Comparison of ENCODE assay signal across 16 mouse cellular contexts in genomic region chr15:11210976-11211375, GRCm38 (mm10).
DNase-seq lines count a peak whose midpoint lies in the region; ATAC-seq lines count a peak whose summit lies in the region.
"Had no signal": no experiment of that assay in that cellular context is flagged by ENCODE, and none has a peak within 500 bp of the region (broad histone marks: within the 10 kb centered on the region; RNA-seq: fewer than 3 reads in every experiment).

No protein-coding gene starts in this region.

- H3K27ac ChIP-seq in midbrain, embryonic 10.5 days (replicated peaks), result no peak overlapping the region
- no peak overlapping the region for H3K27ac ChIP-seq in midbrain, embryonic 15.5 days
- H3K27ac ChIP-seq: heart, embryonic 10.5 days; intestine, embryonic 15.5 days had no signal

- peak; percentile 30 for DNase-seq in midbrain, embryonic 10.5 days (ENCODE audit: low spot score)
- DNase-seq in embryo, embryonic 9.5 days (ENCODE audit: extremely low spot score), result peak; percentile 41
- DNase-seq in hindlimb bud, embryonic 11.5 days (ENCODE audit: extremely low spot score, low read depth, low spot score), result peak; percentile 24
- peak; percentile 6 for DNase-seq in yolk sac, embryonic 10.5 days (ENCODE audit: low spot score)
- DNase-seq in spleen, adult 18-20 months, result no peak
- DNase-seq: cerebellum, adult 2 months; kidney, postnatal 25 days; right cerebral cortex, postnatal 4 days; thymus, postnatal 25 days had no signal

- no peak overlapping the region for H3K9ac ChIP-seq in midbrain, embryonic 15.5 days
- H3K9ac ChIP-seq: intestine, embryonic 15.5 days had no signal

- H3K4me2 ChIP-seq in midbrain, embryonic 15.5 days, result no peak overlapping the region
- H3K4me2 ChIP-seq: intestine, embryonic 15.5 days; liver, embryonic 11.5 days had no signal

- H3K36me3 ChIP-seq in midbrain, embryonic 10.5 days, result no peaks in the 10 kb centered on the region
- no peaks in the 10 kb centered on the region for H3K36me3 ChIP-seq in midbrain, embryonic 15.5 days (replicated peaks)
- H3K36me3 ChIP-seq: heart, embryonic 10.5 days; intestine, embryonic 15.5 days had no signal

- H3K4me1 ChIP-seq in midbrain, embryonic 10.5 days, result no peaks in the 10 kb centered on the region
- no peaks in the 10 kb centered on the region for H3K4me1 ChIP-seq in midbrain, embryonic 15.5 days
- H3K4me1 ChIP-seq: heart, embryonic 10.5 days; intestine, embryonic 15.5 days; megakaryocyte, embryonic 14.5 days had no signal

- no peaks in the 10 kb centered on the region for H3K27me3 ChIP-seq in midbrain, embryonic 10.5 days (ENCODE audit: low read depth, poor library complexity, severe bottlenecking)
- H3K27me3 ChIP-seq in midbrain, embryonic 15.5 days (replicated peaks), result no peaks in the 10 kb centered on the region
- H3K27me3 ChIP-seq: intestine, embryonic 15.5 days; megakaryocyte, embryonic 14.5 days had no signal

- H3K4me3 ChIP-seq in midbrain, embryonic 10.5 days, result no peak overlapping the region
- H3K4me3 ChIP-seq in midbrain, embryonic 15.5 days, result no peak overlapping the region
- H3K4me3 ChIP-seq: erythroblast, embryonic 14.5 days; heart, embryonic 10.5 days; intestine, embryonic 15.5 days; megakaryocyte, embryonic 14.5 days had no signal

- 78% methylated on average over 6 of the region's 6 CpGs for WGBS in midbrain, embryonic 10.5 days
- WGBS in midbrain, embryonic 15.5 days, result 89% methylated on average over 6 of the region's 6 CpGs

- ATAC-seq in midbrain, embryonic 15.5 days (replicated peaks), result no peak
- no peak for ATAC-seq in inflammation-experienced regulatory T-cells, adult 6 months
- ATAC-seq: intestine, embryonic 15.5 days had no signal

- H3K9me3 ChIP-seq in midbrain, embryonic 10.5 days (replicated peaks), result no peaks in the 10 kb centered on the region
- H3K9me3 ChIP-seq in midbrain, embryonic 15.5 days, result no peaks in the 10 kb centered on the region
- H3K9me3 ChIP-seq: heart, embryonic 10.5 days; intestine, embryonic 15.5 days; megakaryocyte, embryonic 14.5 days had no signal

Comparison
In these comparisons a context has a peak if more than half of its experiments do, and no peak if none do; other contexts are left out.
1. DNase-seq: peak in midbrain, embryonic 10.5 days (single experiment), embryo, embryonic 9.5 days (single experiment), hindlimb bud, embryonic 11.5 days (single experiment) and yolk sac, embryonic 10.5 days (single experiment); none in spleen, adult 18-20 months (0 of 2).